Mouse (Mus musculus) frontal cortex, postnatal 36 days (tissue): ENCODE results near the gene Brwd3.

ENCODE experiments used
- DNase-seq, 2 experiments: peaks; one replicate each; pipeline ENCODE4 v3.0.0; 2022; ENCODE audit warnings: low spot score in 2 of 2

Brwd3 gene

DNA sequence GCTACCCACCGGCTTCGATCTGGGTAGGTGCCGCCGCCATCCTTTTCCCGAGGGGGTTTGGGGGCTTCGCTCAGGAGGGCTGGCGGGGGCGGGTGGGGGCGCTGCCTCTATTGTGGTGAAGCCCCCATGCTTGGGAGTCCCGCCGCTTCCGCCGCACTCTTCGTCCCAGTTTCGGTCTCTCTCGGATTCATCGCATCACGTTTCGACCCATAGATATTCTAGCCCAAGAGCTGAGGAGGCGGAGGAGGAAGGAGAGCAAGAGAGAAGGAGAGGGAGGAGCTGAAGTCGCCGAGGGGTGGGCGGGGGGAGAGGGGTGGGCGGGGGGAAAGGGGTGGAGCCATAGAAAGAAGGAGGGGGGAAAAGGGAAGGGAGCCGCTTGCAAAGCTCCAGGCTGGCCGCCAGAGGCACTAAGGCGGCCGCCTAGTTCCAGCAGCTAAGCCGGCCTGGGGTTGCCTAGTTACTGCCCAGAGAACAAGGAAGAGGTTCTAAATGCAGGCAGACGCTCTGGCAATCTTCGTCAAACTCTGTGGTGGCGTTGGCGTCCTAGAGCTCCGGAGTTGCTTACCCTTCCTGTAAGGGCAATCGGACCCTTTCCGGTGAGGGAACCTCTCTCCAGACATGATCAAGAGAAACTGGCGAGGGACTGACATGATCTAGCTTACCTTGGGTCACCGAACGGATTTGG is at the start of gene Brwd3:
Brwd3 (minus strand) TSS at position 283 of the 685 bp plus-strand sequence.
- peak; percentile 67 to 86 for DNase-seq

DNA sequence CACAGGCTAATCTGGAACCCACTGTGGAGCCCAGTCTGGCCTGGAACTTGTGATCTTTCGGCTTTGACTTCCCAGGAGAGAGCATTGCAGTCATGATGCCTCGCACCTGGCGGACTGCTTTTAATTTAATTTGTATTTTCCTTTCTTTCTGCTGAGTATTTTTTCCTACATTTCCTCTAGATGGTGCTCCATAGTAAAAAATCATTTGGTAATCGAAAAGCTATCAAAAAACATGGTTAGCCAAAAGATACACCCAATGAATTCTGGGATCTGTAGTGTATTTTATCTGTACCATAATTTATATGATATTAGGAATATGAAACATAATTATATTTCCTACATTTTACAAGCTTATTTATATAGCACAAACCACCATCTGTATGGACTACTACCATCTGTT is 28.5 kb upstream of the Brwd3 start:
- no peak for DNase-seq

DNA sequence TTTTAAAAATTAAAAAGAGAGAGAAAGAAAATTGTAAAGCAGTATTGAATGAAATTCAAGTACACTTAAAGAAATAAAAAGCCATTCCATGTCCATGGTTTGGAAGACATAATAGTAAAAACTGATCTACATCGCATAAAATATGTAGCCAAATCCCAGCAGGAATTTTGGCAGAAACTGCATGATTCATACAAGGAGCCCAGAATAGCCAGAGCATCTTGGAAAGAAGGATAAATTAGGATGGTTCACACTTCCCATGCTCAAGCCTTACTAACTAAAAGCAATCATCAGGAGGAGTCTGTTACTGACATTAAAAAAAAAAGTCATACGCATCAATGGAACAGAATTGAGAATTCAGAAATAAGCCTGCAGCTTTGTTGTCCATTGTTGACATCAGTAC is 8.5 kb upstream of the Brwd3 start:
- DNase-seq: peak in 1 of 2 experiments; percentile 23

DNA sequence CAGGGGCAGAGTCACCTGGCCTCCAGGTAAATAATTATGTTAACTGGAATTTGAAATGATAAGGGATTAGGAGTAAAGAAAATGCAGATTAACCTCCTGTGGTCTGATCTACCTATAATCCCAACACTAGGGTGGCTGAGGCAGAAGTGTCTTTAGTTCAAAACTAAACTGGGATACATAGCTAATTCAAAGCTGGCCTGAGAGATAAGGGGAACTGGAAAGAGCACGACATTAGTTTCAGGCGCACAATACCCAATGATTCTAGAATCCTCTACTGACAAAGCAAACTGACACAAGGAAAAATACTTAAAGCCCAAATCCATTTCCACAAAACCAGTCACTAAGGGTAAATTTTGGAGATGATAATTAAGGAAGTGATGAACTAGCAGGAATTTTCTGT is 2.2 kb upstream of the Brwd3 start:
- no peak for DNase-seq

DNA sequence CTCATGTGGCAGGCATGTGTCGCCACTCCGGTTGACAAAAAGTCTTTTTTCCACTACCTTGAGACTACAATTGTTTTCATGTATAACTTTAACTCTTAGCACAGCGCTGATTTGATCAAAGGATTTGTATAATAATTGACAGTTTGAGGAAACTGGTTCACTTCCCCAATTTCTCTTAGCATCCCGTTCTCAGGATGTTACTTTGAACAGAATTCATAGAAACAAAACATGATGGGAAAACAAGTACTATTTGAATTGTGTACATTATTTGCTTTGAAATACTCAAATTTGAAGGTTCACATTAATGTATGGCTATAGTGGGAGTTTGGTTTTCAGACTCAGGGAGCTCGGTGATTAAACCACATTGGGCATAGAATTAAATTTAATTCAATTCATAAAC is 1.1 kb upstream of the Brwd3 start:
- no peak for DNase-seq

DNA sequence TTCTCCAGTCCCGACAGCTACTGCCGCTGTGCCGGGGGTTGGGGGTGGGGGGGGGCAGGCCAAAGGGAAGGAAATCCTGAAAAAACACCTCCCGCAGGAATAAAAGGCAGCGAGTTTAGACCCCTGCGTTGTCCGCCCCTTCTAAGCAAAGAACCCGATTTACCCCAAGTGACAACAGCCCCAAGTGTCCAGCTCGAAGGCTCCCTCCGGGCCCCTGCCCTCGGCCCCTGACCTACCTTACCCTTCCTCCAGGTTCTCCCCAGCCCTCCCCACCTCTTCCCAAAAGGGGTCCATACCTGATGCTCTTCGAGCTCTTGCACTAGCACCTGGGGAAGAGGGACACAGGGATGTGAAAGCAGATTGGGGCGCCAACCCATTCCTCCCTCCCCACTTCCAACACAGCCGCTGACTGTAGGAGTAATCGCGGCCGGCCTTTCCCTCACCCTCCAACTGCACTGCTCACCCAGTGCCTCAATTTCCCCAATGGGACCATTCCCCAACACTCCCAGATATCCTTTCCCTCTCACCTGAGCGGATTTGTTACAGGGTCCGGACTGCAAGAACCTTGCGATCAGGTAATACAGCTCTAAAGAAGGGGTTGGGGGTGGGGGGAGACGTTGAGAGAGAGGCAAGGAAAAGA is 671 bp downstream of the Brwd3 start:
- peak; percentile 6 to 14 for DNase-seq

DNA sequence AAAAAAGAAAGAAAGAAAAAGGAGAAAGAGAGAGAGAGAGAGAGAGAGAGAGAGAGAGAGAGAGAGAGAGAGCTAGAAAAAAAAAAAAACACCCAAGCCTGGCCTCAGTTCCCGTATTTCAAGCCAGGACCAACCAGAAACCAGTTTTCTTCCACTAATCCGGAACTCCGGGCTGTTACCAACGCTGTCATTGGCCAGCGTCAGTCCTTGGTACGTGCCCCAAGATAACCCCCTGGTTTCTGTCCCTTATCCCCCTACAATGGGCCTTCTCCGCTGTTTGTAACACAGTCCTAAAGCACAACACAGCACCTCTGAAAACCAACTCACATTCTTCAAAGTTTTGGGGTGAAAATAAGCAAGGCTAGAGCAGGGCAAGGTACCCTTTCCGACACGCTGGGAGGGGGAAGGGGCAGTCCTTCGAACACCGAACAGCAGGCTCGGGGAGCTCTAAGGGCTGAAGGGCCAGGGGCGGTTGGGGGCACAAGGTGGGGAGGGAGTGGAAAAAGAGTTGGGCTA is 1.4 kb downstream of the Brwd3 start:
- peak; percentile 76 to 87 for DNase-seq

DNA sequence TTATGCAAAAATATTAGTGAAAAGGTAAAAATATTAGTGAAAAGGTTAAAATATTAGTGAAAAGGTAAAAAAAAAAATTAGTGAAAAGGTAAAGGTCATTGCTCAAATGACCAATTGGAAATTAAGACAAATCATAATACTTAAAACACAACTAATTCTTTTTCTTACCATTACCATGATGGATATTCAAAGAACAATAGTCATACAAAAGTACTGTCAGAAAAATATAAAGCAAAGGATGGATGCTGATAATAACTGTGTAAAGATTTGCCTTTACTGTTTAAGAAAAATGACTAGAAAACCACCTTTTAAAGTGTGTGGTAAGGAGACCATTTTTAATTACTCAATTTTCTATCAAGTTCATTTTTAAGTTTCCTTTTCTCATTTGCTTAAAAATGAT is 2.9 kb downstream of the Brwd3 start:
- DNase-seq: no peak

DNA sequence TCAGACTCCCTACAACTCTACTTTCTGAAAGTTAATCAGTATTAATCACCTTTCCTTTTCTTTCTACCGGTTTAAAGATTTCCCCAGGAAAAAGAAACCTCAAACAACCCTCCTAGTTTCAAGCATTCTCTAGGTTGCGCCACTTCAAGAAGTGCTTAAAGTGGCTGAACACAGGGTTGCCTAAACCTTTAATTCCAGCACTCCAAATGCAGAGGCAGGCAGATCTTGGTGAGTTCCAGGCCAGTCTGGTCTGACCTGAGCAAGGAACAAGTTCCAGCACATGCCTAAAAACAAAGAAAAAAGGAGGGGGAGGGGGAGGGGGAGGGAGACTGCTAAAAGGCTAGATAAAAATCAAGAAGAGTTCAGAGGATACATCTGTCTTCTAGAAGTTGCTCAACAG is 6.1 kb downstream of the Brwd3 start:
- DNase-seq: no peak

DNA sequence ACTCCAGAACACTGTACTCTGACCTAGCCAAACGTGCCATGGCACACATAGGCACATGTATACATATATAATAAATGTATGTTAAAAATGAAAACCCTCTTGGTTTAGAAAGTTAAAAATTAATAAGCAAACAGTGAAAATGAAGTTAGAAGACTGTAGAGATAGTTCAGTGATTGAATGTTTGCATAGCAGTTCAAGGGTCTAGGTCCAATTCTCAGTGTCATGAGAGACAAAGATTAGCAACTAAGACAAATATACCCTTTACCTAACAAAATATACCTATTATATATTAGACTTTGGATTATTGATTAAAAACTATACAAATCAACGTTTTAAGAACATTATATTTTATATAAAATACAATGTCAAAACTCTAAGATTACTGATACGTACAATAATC is 36.9 kb downstream of the Brwd3 start:
- DNase-seq: no peak

DNA sequence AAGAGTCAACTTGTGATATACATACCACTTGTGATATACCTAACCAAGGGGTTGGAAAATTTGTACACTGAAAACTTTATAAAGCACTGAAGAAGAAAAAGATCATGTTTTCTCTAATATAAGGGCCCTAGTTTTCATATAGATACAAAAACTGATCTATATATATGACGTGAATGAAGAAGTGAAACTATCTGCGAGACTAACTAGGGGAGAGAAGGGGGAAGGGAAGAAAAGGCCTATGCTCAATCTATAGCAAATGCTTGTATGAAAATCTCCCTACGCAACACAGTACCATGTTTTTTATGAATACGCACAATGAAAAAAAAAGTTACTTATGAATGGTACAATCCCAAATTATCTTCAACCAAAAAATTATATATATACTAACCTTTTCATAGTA is 50.4 kb downstream of the Brwd3 start:
- DNase-seq: no peak

DNA sequence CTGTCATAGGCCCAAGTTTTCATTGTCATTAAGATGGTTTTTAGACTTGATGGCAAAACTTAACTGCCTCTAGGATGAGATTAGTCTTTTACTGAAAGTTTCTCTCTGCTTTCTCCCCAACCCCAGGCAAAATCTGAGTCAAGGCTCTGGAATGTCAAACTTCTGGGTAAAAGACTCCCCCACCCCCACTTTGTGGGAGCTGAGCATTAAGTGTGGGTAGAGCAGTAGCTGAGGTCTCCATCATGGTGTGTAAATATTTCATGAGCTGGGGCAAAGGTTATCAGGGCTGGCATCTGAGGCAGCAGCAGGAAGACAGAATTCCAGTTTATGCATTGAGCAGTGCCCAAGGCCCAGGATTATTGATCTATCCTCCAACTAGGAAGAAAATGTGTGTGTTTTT is 102.4 kb downstream of the Brwd3 start:
- no peak for DNase-seq

DNA sequence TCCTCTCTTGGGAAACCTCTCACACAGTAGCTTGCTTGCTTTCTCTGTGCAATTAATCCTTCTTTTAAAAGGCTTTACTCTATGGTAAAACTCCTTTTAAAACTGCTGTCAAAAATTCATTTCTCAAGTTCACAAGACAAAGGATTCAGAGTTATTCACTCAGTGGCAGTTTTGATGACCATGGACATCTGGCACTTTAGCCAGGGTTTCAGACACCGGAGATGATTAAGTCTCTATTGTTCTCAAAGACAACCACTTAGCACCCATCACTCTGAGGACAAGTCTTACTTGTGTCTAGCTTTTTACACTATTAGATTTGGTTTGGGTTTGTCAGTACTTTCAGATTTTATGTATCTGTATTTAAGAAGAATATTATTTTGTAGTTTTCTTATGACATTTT is 104.6 kb downstream of the Brwd3 start:
- no peak for DNase-seq

DNA sequence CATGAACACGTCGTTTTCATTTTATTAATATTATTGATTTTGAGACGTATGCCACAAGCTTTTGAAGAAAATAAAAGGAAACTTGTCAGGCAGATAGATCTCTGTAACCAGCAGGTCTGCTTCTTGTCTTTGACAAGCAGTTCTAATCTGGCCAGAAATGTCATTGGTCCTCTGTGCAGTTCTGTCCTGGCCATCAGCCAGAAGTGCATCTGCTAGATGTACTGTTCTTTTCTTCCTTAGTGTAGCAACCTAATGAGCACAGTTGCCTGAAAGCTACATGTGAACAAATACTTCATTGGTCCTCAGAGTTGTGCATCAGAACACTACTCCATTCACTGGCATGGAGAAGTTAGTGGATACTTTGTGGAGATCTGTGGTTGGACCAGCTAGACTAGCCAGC is 105.1 kb downstream of the Brwd3 start:
- no peak for DNase-seq

DNA sequence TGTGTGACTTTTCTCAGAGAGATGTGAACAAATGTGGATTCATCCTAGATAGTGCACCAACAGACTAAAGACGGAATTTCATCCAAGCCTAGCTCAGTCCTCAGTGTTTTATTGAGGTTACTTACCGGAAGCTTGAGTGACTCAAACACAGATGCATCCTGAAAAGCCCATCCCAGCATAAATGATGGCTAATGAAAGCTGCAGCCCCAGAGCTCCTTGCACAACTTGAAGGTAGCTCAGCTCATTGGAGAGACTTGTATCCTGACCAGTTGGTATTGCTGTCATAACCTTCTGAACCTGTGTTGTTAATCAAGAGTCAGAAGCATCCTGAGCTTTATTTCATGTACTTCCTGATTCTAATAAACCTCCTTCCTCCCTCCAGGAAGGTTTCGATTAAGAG is 105.8 kb downstream of the Brwd3 start:
- DNase-seq: no peak

DNA sequence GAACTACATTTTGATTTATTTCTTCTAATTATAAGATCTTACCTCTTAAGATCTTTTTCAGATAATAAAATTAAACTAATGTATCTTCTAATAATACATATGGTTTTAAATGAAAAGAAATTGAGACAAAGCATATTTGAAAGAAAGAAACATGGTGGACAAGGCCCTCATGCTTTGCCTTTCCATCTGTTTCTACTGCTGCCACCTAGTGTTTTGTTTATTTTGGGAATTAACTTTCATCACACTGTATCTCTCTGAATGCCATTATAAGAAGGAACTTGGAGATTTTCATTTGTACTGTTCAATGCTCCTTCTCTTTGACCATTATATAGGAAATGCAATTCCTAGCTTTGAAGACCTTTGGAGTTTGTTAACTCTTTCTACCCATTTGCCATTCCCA is 109.9 kb downstream of the Brwd3 start:
- DNase-seq: no peak

DNA sequence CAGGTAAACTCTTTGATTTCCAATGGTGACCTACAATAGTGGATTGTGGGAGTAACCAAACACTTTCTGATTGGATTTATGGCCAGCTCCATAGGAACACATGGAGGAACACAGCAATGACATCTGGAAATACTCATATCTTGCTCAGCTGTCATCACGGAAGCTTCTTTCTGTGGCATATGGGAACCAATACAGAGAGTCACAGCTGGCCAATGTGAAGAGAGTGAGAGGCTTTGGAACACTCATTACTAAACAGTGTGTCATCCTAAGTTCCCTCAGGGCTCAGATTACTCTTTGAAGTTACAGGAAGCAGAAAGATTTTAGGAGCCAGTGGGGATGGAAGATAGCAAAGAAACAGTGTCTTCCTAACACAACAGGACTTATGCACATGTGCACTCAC is 111.7 kb downstream of the Brwd3 start:
- no peak for DNase-seq

DNA sequence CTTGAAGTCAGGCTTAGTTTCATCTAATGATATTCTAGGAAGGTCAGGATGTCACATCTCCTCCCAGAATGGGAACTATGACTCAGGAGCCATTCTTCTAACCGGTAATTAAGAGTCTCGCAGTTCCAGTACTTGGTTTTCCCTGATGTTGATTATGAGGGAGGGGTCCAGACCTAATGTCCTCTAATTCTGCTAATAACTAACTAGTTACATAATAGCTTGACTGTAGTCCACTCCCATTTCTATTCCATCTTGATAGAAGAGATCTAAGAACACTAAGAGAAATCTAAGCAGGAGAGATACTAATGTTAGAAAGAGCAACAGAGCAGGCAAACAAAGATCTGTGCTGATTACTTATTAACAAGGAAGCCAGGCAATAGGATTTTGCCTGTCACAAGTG is 129.9 kb downstream of the Brwd3 start:
- no peak for DNase-seq
